Mouse (Mus musculus): Measurements from ENCODE around the gene Esp31. TPM values are rescaled to one million over a fixed set of nuclear protein-coding genes. Genes with fewer than 3 reads are reported as not detected.

Gene Esp31
- not detected for polyA plus RNA-seq (2015; fragmentation: Illumina TruSeq; extraction: RNeasy Lipid Tissue Mini Kit (QIAGEN cat#74804); ENCODE audit: insufficient read depth, low read depth, low replicate concordance)

DNA sequence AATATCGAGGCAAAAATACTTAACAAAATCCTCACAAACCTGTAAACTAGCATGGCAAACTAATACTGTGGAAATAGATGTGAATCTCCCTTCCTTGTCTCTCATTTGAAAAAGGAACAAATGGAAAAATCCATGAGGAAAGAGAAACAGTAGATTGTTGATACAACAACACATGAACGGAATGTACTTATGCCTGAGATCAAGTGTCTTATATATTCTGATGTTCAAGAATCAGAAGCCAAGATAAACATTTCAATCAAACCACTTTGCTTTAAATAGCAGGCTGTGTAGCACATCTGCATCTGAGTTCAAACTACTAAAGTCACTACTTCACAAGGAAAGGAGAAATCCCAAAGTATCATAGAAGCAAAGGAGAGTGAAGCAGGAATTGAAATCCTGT lies at the start of gene Esp31:
Gene Esp31, plus strand, starts transcription at position 301 of the 400 bp plus-strand sequence.

Other genes starting within 250 kb of the Esp31 start
- gene Esp36, start 219.3 kb upstream of the Esp31 start, polyA plus RNA-seq (2015; fragmentation: Illumina TruSeq; extraction: RNeasy Lipid Tissue Mini Kit (QIAGEN cat#74804); ENCODE audit: insufficient read depth, low read depth, low replicate concordance): not detected
- not detected for gene Esp34, start 85.3 kb upstream of the Esp31 start, polyA plus RNA-seq (2015; fragmentation: Illumina TruSeq; extraction: RNeasy Lipid Tissue Mini Kit (QIAGEN cat#74804); ENCODE audit: insufficient read depth, low read depth, low replicate concordance)

Measured in pancreas, adult 10 weeks (tissue).